Mouse (Mus musculus) spleen, postnatal 10 days (tissue): ENCODE data around the gene Fmo1.
"Not testable (repeated sequence)": the region's sequence is repeated elsewhere in the genome, so short reads cannot be mapped to it uniquely, and the experiment has no call there.

Experiments used
- DNase-seq, 2 experiments: peaks; one replicate each; pipeline ENCODE4 v3.0.0; 2021 to 2022; ENCODE audit warnings: low spot score in 2 of 2

The Fmo1 gene

DNA sequence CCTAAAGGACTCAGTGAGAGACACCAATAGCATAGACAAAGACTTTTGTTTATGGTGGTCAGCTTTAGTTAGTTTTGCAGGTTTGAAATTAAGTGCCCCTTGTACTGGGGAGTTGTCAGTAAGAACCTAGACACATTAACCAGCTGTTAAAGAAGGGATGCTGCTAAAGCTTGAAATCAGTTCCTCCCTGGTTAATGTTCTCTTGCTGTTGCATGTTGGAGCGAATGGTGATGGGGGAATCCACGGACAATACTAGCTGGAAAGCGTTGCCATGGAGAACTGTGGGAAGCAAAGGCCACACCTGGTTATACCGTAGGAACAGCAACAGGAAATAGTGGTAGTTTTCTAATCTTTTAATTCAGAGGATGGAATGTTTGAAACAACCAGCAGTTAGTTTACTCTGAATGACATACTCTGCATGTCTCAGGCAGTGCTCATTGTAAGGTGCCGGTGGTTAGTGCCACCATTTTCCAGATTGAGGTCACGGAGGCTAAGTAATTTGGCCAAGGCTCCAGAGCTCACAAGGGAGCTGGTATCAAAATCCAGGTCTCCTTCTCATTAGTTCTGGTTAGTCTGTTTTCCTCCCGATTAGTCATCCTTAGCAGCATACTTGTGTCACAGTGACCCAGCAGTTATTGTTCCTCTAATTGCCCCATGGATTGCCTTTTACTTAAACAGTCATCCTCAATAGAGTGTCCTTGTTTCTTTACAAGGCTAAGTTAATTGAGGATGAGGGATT is 73.9 kb downstream of the Fmo1 start:
- DNase-seq, result no peak

DNA sequence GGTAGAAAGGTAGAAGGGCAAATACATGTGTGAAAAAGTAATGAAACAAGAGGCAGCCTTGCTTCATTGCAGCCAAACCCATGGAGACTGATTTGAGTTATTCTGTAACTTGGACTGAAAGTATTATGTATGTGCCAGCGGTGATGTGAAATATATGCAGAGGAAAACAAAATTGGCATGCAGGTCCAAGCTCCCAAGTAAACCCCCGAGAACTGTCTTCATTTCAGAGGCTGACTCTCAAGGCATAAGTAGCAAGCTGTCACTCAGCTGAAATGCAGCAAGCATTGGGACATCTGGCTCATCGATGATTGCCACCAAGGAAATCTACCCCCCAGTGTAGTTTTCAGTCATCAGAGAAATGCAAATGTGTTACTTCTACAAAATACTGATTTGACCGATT is 81.2 kb downstream of the Fmo1 start:
- no peak for DNase-seq

DNA sequence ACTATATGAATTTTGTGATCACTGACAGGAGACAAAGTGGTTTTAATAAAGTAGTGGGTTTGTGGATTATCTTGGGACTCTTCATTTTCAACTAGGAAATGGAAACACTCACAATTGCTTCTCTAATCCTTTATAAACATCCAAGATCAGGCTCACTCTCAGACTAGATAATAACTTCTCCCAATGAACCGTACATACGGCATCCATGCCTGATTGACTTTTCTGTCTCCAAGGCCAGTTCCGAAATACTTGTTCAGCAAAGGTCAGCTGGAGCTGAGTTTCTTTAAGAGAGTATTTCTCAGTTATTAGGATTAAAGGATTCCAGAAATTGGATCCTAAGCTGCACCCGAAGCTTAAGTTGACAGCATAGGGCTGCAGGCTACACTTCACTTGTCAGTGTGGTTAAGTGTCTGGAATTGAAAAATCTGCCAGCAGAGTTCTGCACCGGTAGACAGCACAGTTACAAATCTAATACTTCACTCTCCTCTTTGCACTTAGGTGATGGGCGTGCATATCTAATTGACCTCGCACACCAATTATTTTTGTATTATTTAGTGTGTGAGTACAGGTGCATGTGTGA is 82.7 kb downstream of the Fmo1 start:
- no peak for DNase-seq

DNA sequence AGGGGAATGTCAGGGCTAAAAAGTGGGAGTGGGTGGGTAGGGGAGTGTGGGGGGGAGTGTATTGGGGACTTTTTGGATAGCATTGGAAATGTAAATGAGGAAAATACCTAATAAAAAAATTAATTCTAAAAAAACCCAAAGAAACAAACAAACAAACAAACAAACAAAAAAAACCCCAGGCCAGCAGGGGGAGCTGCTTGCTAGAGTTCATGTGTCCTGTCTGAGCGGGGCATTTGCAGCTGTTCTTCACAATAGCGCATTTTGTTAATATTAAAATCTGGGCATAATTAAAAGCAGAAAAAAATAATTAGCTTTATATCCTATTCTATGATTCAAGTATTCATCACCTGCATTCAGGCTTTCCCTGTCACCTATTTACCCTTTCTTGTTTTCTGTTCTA is 85.4 kb downstream of the Fmo1 start:
- not testable (repeated sequence) for DNase-seq
